In genomic region chr6:8831204-8831603, GRCm38 (mm10) we compare ENCODE assay signal across 8 mouse cellular contexts. TPM values are rescaled to one million over a fixed set of nuclear protein-coding genes. Genes with fewer than 3 reads are reported as not detected.
DNase-seq lines count a peak whose midpoint lies in the region; ATAC-seq lines count a peak whose summit lies in the region.

No protein-coding gene starts in this region.

- intact Hi-C loops in heart, postnatal 10 days (cut with DNase I): loop anchor here (2.0 to 10.0 kb wide), 3 partner anchors 94 to 1096 kb away; no protein-coding TSS in a partner anchor

- peak; percentile 96 for ATAC-seq in common myeloid progenitor, adult 5-6 weeks (replicated peaks; ENCODE audit: low read depth, poor library complexity, severe bottlenecking)
- ATAC-seq in megakaryocyte, adult 5-6 weeks (ENCODE audit: poor library complexity, severe bottlenecking): peak; percentile 80
- no peak for ATAC-seq in erythroid progenitor cell, adult 5-6 weeks (replicated peaks; ENCODE audit: low FRiP score, poor library complexity, severe bottlenecking)

- DNase-seq in heart, postnatal 10 days: peak; percentile 15 to 34
- no peak for DNase-seq in heart, adult 11 months
- DNase-seq in right cerebral cortex, adult 18-20 months: peak; percentile 7
- DNase-seq in right cerebral cortex, postnatal 14 days: no peak
- no peak for DNase-seq in adrenal gland, postnatal 4 days (ENCODE audit: low spot score in 2 of 2)

RNA-seq across cellular contexts. Expression of gene Ica1, which starts 52.9 kb away (rescaled TPM):
- 10 to 100 TPM in 1 of 2 experiments, 1 to 10 TPM in 1; 9.8 to 12.2 TPM for total RNA-seq in heart, postnatal 10 days (2021)
- 27.6 and 28.1 TPM in 2 replicates for total RNA-seq in common myeloid progenitor, adult 5-6 weeks (2017)
- total RNA-seq in megakaryocyte, adult 5-6 weeks (2015): 4.4 and 7.2 TPM in 2 replicates
- 4.8 and 13.3 TPM in 2 replicates for total RNA-seq in megakaryocyte, adult 5-6 weeks (2017)
- 11.9 and 21.8 TPM in 2 replicates for total RNA-seq in erythroid progenitor cell, adult 5-6 weeks (2015; ENCODE audit: low replicate concordance)
- 4.4 and 8.9 TPM in 2 replicates for total RNA-seq in erythroid progenitor cell, adult 5-6 weeks (2017; ENCODE audit: low replicate concordance)
- 10 to 100 TPM; 28.6 to 34.4 TPM for total RNA-seq in adrenal gland, postnatal 4 days (2021)

Comparison
In these comparisons a context has a peak if more than half of its experiments do, and no peak if none do; other contexts are left out.
1. DNase-seq: peak in heart, postnatal 10 days (2 of 2) and right cerebral cortex, adult 18-20 months (single experiment); none in heart, adult 11 months (single experiment), right cerebral cortex, postnatal 14 days (single experiment) and adrenal gland, postnatal 4 days (0 of 2).